Mouse (Mus musculus): ENCODE data around the gene Capn7.

The Capn7 gene

GRCm38 (mm10) chr14:31345367-31345766 lies 8.9 kb downstream of the Capn7 start:
- in situ Hi-C loops (cut with MboI; ENCODE audit: unreplicated experiment in 2 of 2) = loop anchor here in 1 of 2 experiments (25.0 kb wide), 1 partner anchor 742 kb away; the partner anchor contains the start of genes Dph3 and Oxnad1

GRCm38 (mm10) chr14:31362236-31362635 lies 25.8 kb downstream of the Capn7 start:
- in situ Hi-C loops (cut with MboI; ENCODE audit: unreplicated experiment in 2 of 2) = loop anchor here (10.0 to 25.0 kb wide), 4 partner anchors 243 to 1675 kb away; no protein-coding TSS in a partner anchor

- in situ Hi-C loops (cut with MboI; ENCODE audit: unreplicated experiment in 2 of 2) = loop anchor here (10.0 to 25.0 kb wide), 4 partner anchors 240 to 1673 kb away; no protein-coding TSS in a partner anchor
These were observed 28.2 kb downstream of the Capn7 start for GRCm38 (mm10) chr14:31364589-31364988.

- in situ Hi-C loops (cut with MboI; ENCODE audit: unreplicated experiment in 2 of 2) = loop anchor here (10.0 to 25.0 kb wide), 4 partner anchors 239 to 1672 kb away; no protein-coding TSS in a partner anchor
These were observed 28.9 kb downstream of the Capn7 start for GRCm38 (mm10) chr14:31365350-31365749.

- in situ Hi-C loops (cut with MboI; ENCODE audit: unreplicated experiment in 2 of 2) = loop anchor here (10.0 to 25.0 kb wide), 4 partner anchors 237 to 1669 kb away; no protein-coding TSS in a partner anchor
These were observed 31.5 kb downstream of the Capn7 start for GRCm38 (mm10) chr14:31367951-31368350.

GRCm38 (mm10) chr14:31369377-31369776 lies 32.9 kb downstream of the Capn7 start:
- in situ Hi-C loops (cut with MboI; ENCODE audit: unreplicated experiment in 2 of 2) = loop anchor here (10.0 to 25.0 kb wide), 4 partner anchors 235 to 1668 kb away; no protein-coding TSS in a partner anchor

GRCm38 (mm10) chr14:31374390-31374789 lies 38.0 kb downstream of the Capn7 start:
- in situ Hi-C loops (cut with MboI; ENCODE audit: unreplicated experiment in 2 of 2) = loop anchor here in 1 of 2 experiments (10.0 to 25.0 kb wide), 4 partner anchors 230 to 1663 kb away; no protein-coding TSS in a partner anchor

- in situ Hi-C loops (cut with MboI; ENCODE audit: unreplicated experiment in 2 of 2) = loop anchor here in 1 of 2 experiments (10.0 kb wide), 1 partner anchor 228 kb away; no protein-coding TSS in a partner anchor
These were observed 39.9 kb downstream of the Capn7 start for GRCm38 (mm10) chr14:31376331-31376730.

- in situ Hi-C loops (cut with MboI; ENCODE audit: unreplicated experiment in 2 of 2) = loop anchor here in 1 of 2 experiments (10.0 kb wide), 1 partner anchor 83 kb away; no protein-coding TSS in a partner anchor
These were observed 45.8 kb downstream of the Capn7 start for GRCm38 (mm10) chr14:31382276-31382675.

GRCm38 (mm10) chr14:31383470-31384050 lies 47.1 kb downstream of the Capn7 start:
- in situ Hi-C loops (cut with MboI; ENCODE audit: unreplicated experiment in 2 of 2) = loop anchor here in 1 of 2 experiments (10.0 kb wide), 1 partner anchor 81 kb away; no protein-coding TSS in a partner anchor

- in situ Hi-C loops (cut with MboI; ENCODE audit: unreplicated experiment in 2 of 2) = loop anchor here (5.0 to 10.0 kb wide), 3 partner anchors 53 to 80 kb away; partner anchors contain the start of gene Sh3bp5 (in 2 of the 2)
These were observed 48.2 kb downstream of the Capn7 start for GRCm38 (mm10) chr14:31384366-31385323.

GRCm38 (mm10) chr14:31385406-31385805 lies 49.0 kb downstream of the Capn7 start:
- in situ Hi-C loops (cut with MboI; ENCODE audit: unreplicated experiment in 2 of 2) = loop anchor here (5.0 to 10.0 kb wide), 3 partner anchors 52 to 79 kb away; partner anchors contain the start of gene Sh3bp5 (in 2 of the 2)

GRCm38 (mm10) chr14:31385977-31386697 lies 49.7 kb downstream of the Capn7 start:
- in situ Hi-C loops (cut with MboI; ENCODE audit: unreplicated experiment in 2 of 2) = loop anchor here (5.0 to 10.0 kb wide), 3 partner anchors 51 to 79 kb away; partner anchors contain the start of gene Sh3bp5 (in 2 of the 2)

- in situ Hi-C loops (cut with MboI; ENCODE audit: unreplicated experiment in 2 of 2) = loop anchor here (5.0 to 10.0 kb wide), 3 partner anchors 50 to 77 kb away; partner anchors contain the start of gene Sh3bp5 (in 2 of the 2)
These were observed 51.0 kb downstream of the Capn7 start for GRCm38 (mm10) chr14:31387301-31387981.

- in situ Hi-C loops (cut with MboI; ENCODE audit: unreplicated experiment in 2 of 2) = loop anchor here (5.0 to 10.0 kb wide), 3 partner anchors 49 to 77 kb away; partner anchors contain the start of gene Sh3bp5 (in 2 of the 2)
These were observed 51.8 kb downstream of the Capn7 start for GRCm38 (mm10) chr14:31388086-31388872.

GRCm38 (mm10) chr14:31389421-31390147 lies 53.1 kb downstream of the Capn7 start:
- in situ Hi-C loops (cut with MboI; ENCODE audit: unreplicated experiment in 2 of 2) = loop anchor here (5.0 to 10.0 kb wide), 3 partner anchors 48 to 75 kb away; partner anchors contain the start of gene Sh3bp5 (in 2 of the 2)

- in situ Hi-C loops (cut with MboI; ENCODE audit: unreplicated experiment in 2 of 2) = no loop called here
These were observed 55.9 kb downstream of the Capn7 start for GRCm38 (mm10) chr14:31392300-31392699.
